Mouse (Mus musculus): ENCODE measurements around the gene Mettl24.
"Not testable (repeated sequence)": the region's sequence is repeated elsewhere in the genome, so short reads cannot be mapped to it uniquely, and the experiment has no call there.

Mettl24 gene

GRCm38 (mm10) chr10:40737274-40738112, 54.4 kb downstream of the Mettl24 start:
- no peak for DNase-seq (ENCODE audit: low spot score)

GRCm38 (mm10) chr10:40740696-40741095, 57.6 kb downstream of the Mettl24 start:
- DNase-seq (ENCODE audit: low spot score), result no peak

GRCm38 (mm10) chr10:40750293-40751047, 67.4 kb downstream of the Mettl24 start:
- no peak for DNase-seq (ENCODE audit: low spot score)

GRCm38 (mm10) chr10:40751157-40751556, 68.1 kb downstream of the Mettl24 start:
- no peak for DNase-seq (ENCODE audit: low spot score)

- DNase-seq (ENCODE audit: low spot score), result no peak
These were observed 70.0 kb downstream of the Mettl24 start for GRCm38 (mm10) chr10:40753036-40753435.

GRCm38 (mm10) chr10:40758171-40759010, 75.3 kb downstream of the Mettl24 start:
- no peak for DNase-seq (ENCODE audit: low spot score)

- not testable (repeated sequence) for DNase-seq (ENCODE audit: low spot score)
These were observed 76.5 kb downstream of the Mettl24 start for GRCm38 (mm10) chr10:40759391-40760194.

- DNase-seq (ENCODE audit: low spot score), result no peak
These were observed 77.3 kb downstream of the Mettl24 start for GRCm38 (mm10) chr10:40760195-40761009.

- DNase-seq (ENCODE audit: low spot score), result no peak
These were observed 78.1 kb downstream of the Mettl24 start for GRCm38 (mm10) chr10:40761010-40761752.

GRCm38 (mm10) chr10:40762624-40763023, 79.5 kb downstream of the Mettl24 start:
- DNase-seq (ENCODE audit: low spot score), result peak; percentile 81

- no peak for DNase-seq (ENCODE audit: low spot score)
These were observed 80.1 kb downstream of the Mettl24 start for GRCm38 (mm10) chr10:40763084-40763720.

- no peak for DNase-seq (ENCODE audit: low spot score)
These were observed 89.2 kb downstream of the Mettl24 start for GRCm38 (mm10) chr10:40772266-40772665.

- DNase-seq (ENCODE audit: low spot score), result no peak
These were observed 92.1 kb downstream of the Mettl24 start for GRCm38 (mm10) chr10:40775151-40775550.

- no peak for DNase-seq (ENCODE audit: low spot score)
These were observed 92.6 kb downstream of the Mettl24 start for GRCm38 (mm10) chr10:40775655-40776054.

GRCm38 (mm10) chr10:40777171-40777570, 94.1 kb downstream of the Mettl24 start:
- no peak for DNase-seq (ENCODE audit: low spot score)

- no peak for DNase-seq (ENCODE audit: low spot score)
These were observed 95.4 kb downstream of the Mettl24 start for GRCm38 (mm10) chr10:40778472-40778871.

- DNase-seq (ENCODE audit: low spot score), result no peak
These were observed 107.3 kb downstream of the Mettl24 start for GRCm38 (mm10) chr10:40790406-40790805.

- DNase-seq (ENCODE audit: low spot score), result no peak
These were observed 109.0 kb downstream of the Mettl24 start for GRCm38 (mm10) chr10:40792115-40792514.

GRCm38 (mm10) chr10:40805221-40805620, 122.1 kb downstream of the Mettl24 start:
- no peak for DNase-seq (ENCODE audit: low spot score)

All from layer of hippocampus, adult 9-10 months (tissue).